Mouse (Mus musculus): Measurements from ENCODE around the gene Sirpa.
A peak's percentile ranks its signal among the peaks of the same experiment; 100 is the strongest.

The Sirpa gene

GRCm38 (mm10) chr2:129592459-129593140 is at the start of gene Sirpa:
Sirpa (plus strand) TSS chr2:129592835.
- DNase-seq, result peak; percentile 84 to 87

- DNase-seq, result peak; percentile 87 to 93
Observed at GRCm38 (mm10) chr2:129544448-129544847, 48.2 kb upstream of the Sirpa start.

- peak; percentile 96 to 97 for DNase-seq
Observed at GRCm38 (mm10) chr2:129544919-129545318, 47.7 kb upstream of the Sirpa start.

GRCm38 (mm10) chr2:129545596-129545995 is 47.0 kb upstream of the Sirpa start:
- no peak for DNase-seq

- no peak for DNase-seq
Observed at GRCm38 (mm10) chr2:129546772-129547171, 45.9 kb upstream of the Sirpa start.

GRCm38 (mm10) chr2:129549537-129550135 is 43.0 kb upstream of the Sirpa start:
- peak; percentile 62 to 63 for DNase-seq

- no peak for DNase-seq
Observed at GRCm38 (mm10) chr2:129550781-129551180, 41.9 kb upstream of the Sirpa start.

GRCm38 (mm10) chr2:129556081-129556480 is 36.6 kb upstream of the Sirpa start:
- no peak for DNase-seq

GRCm38 (mm10) chr2:129558008-129558874 is 34.4 kb upstream of the Sirpa start:
- no peak for DNase-seq

GRCm38 (mm10) chr2:129558875-129559219 is 33.8 kb upstream of the Sirpa start:
- DNase-seq, result no peak

GRCm38 (mm10) chr2:129561796-129562195 is 30.8 kb upstream of the Sirpa start:
- DNase-seq, result no peak

- no peak for DNase-seq
Observed at GRCm38 (mm10) chr2:129563944-129564709, 28.5 kb upstream of the Sirpa start.

- DNase-seq, result no peak
Observed at GRCm38 (mm10) chr2:129569120-129569519, 23.5 kb upstream of the Sirpa start.

- DNase-seq, result no peak
Observed at GRCm38 (mm10) chr2:129569556-129569955, 23.1 kb upstream of the Sirpa start.

- no peak for DNase-seq
Observed at GRCm38 (mm10) chr2:129573701-129574273, 18.8 kb upstream of the Sirpa start.

GRCm38 (mm10) chr2:129574395-129575046 is 18.1 kb upstream of the Sirpa start:
- DNase-seq, result peak; percentile 52 to 54

GRCm38 (mm10) chr2:129575113-129575512 is 17.5 kb upstream of the Sirpa start:
- no peak for DNase-seq

GRCm38 (mm10) chr2:129576611-129577447 is 15.8 kb upstream of the Sirpa start:
- DNase-seq, result peak in 1 of 2 experiments; percentile 29

GRCm38 (mm10) chr2:129580656-129581055 is 12.0 kb upstream of the Sirpa start:
- peak; percentile 71 to 85 for DNase-seq

- DNase-seq, result no peak
Observed at GRCm38 (mm10) chr2:129581826-129582225, 10.8 kb upstream of the Sirpa start.

GRCm38 (mm10) chr2:129582261-129582660 is 10.4 kb upstream of the Sirpa start:
- DNase-seq, result no peak

Data from cerebellum, postnatal 25 days (tissue).